Mouse (Mus musculus): ENCODE data around the gene Retn. TPM values are rescaled to one million over a fixed set of nuclear protein-coding genes. Genes with fewer than 3 reads are reported as not detected.
A peak's percentile ranks its signal among the peaks of the same experiment; 100 is the strongest.

Gene Retn
- polyA plus RNA-seq, 1 experiment from 2014 or later: not detected

DNA sequence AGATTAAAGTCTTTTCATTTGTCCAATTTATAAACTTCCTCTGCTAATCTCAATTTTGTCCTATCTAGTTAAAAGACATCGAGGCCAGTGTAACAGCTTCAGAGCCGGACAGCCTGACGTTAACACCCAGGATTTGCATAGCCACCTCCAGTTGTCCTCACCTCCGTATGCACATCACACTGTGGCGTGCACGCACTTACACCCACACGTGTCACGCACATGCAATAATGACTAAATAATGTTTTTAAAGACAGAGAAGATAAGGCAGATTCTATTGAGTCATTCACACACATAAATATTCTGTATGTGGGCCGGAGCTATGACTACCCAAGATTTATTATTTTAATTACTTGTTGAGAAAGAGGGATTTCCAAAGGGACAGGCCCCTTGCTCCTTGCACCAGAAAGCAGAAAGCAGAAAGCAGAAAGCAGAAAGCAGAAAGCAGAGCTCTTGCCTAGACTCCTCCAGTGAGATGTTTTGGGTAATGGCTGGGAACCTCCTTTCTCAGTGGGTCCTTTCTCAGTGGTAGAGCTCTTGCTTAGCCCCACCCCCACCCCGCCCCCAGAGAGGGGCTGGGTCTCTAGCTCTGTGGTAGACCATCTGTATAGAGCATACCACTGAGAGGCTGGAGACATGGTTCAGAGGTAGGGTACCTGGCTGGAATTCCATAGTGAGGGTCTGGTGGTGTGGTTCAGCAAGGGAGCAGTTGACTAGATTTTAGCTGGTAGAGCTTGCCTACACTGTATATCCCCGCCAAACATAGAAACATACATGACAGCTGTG, 653 bp upstream of the Retn start:
- Histone ChIP-seq H3K36me3 (ENCODE audit: insufficient read depth, low read length) (no peaks in the 10 kb centered on the region), H3K4me2 (replicated peaks; ENCODE audit: low read depth, low read length) (no peak overlapping the region), H3K9ac (replicated peaks; ENCODE audit: low read depth) (no peak overlapping the region), H3K4me1 (ENCODE audit: insufficient read depth, low read depth, low read length) (no peaks in the 10 kb centered on the region), H3K4me3 (ENCODE audit: low read depth, low read length) (no peak overlapping the region), H3K9me3 (ENCODE audit: low read length) (no peaks in the 10 kb centered on the region), H3K27me3 (replicated peaks; ENCODE audit: insufficient read depth, low read length) (no peaks in the 10 kb centered on the region), H3K27ac (ENCODE audit: low read length) (no peak overlapping the region)
- no peak for TF ChIP-seq EP300 (IDR thresholded peaks at IDR 0.05)
- TF ChIP-seq CTCF (IDR thresholded peaks at IDR 0.05): no peak
- no peak for DNase-seq (ENCODE audit: low spot score)
- no peak for ATAC-seq
- 68% methylated on average over 11 of the region's 11 CpGs for WGBS

DNA sequence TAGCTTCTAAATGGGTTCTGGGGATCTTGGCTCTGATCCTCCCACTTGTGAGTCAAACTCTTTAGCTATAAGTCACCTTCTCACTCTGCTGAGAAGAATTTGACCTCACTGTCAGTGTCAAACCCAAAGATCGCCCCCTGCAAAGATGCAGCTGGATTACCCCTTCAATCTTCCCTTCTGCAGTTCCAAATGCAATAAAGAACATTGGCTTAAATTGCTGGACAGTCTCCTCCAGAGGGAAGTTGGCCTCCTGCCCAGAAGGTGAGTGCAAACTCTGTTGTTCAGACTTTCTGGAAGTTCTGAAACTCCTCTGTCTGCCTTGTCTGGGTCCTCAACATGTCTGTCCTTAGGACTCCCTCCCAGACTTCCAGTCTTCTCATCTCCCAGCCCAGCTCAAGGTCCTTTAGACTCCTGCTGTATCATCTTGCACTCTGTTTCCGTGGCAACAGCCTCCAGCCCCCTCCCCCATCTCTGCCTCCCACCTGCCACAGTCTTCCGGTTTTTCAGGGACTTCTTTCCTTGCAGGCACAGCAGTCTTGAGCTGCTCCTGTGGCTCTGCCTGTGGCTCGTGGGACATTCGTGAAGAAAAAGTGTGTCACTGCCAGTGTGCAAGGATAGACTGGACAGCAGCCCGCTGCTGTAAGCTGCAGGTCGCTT, 1.3 kb downstream of the Retn start:
- no peaks in the 10 kb centered on the region for H3K9me3 ChIP-seq (ENCODE audit: low read length)
- 20% methylated on average over 7 of the region's 7 CpGs for WGBS

DNA sequence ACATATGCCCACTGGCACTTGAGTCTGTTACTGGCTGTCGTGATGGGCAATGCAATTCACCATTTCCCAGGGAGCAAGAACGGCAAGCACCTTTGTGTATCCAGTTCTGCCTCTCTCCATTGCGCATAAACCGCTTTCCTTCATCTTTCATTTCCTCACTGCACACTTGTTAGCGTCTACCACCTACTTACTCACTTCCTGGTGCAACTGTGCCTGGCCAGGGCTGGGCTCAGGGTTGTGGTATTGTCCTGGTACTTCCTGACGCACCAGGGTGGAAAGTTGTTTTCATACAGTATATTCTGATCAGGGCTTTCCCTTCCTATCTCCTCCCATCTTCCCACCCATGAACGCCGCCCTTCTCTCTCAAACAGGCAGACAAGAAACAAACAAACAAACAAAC, 5.3 kb downstream of the Retn start:
- Histone ChIP-seq H3K4me3 (ENCODE audit: low read depth, low read length) (no peak overlapping the region), H3K9ac (replicated peaks; ENCODE audit: low read depth) (no peak overlapping the region), H3K27me3 (replicated peaks; ENCODE audit: insufficient read depth, low read length) (no peaks in the 10 kb centered on the region), H3K27ac (ENCODE audit: low read length) (no peak overlapping the region), H3K9me3 (ENCODE audit: low read length) (no peaks in the 10 kb centered on the region), H3K4me2 (replicated peaks; ENCODE audit: low read depth, low read length) (no peak overlapping the region), H3K36me3 (ENCODE audit: insufficient read depth, low read length) (no peaks in the 10 kb centered on the region), H3K4me1 (ENCODE audit: insufficient read depth, low read depth, low read length) (no peaks in the 10 kb centered on the region)
- TF ChIP-seq EP300 (IDR thresholded peaks at IDR 0.05) (no peak), CTCF (IDR thresholded peaks at IDR 0.05) (no peak)
- no peak for DNase-seq (ENCODE audit: low spot score)
- no peak for ATAC-seq
- 56% methylated on average over 8 of the region's 8 CpGs for WGBS

More for the DNA sequence above, 1.3 kb downstream of the Retn start:
- Histone ChIP-seq H3K4me3 (ENCODE audit: low read depth, low read length) (no peak overlapping the region), H3K27me3 (replicated peaks; ENCODE audit: insufficient read depth, low read length) (no peaks in the 10 kb centered on the region), H3K9ac (replicated peaks; ENCODE audit: low read depth) (no peak overlapping the region), H3K27ac (ENCODE audit: low read length) (no peak overlapping the region), H3K36me3 (ENCODE audit: insufficient read depth, low read length) (no peaks in the 10 kb centered on the region), H3K4me2 (replicated peaks; ENCODE audit: low read depth, low read length) (no peak overlapping the region), H3K4me1 (ENCODE audit: insufficient read depth, low read depth, low read length) (no peaks in the 10 kb centered on the region)
- no peak for DNase-seq (ENCODE audit: low spot score)
- no peak for ATAC-seq
- TF ChIP-seq EP300 (IDR thresholded peaks at IDR 0.05) (no peak), CTCF (IDR thresholded peaks at IDR 0.05) (no peak)

DNA sequence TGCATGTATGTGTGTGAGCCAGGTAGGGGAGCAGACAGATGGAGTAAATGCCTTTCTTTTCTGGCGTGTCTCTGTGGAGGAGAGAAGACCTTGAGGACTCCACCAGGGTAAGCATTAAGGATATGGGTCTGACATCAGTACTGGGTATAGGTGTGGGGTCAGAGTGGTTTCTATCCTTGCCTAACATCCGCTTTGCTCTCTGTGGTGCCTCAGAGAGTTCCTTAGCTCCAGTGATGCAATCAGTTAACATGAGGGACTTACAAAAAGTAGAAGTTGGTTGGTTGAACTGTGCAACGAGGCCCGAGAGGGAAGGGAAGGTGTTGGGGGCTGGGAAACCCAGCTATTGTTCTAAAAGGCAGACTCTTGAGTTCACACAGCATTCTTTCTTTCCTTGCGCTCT, 8.8 kb downstream of the Retn start:
- Histone ChIP-seq H3K36me3 (ENCODE audit: insufficient read depth, low read length) (no peaks in the 10 kb centered on the region), H3K27me3 (replicated peaks; ENCODE audit: insufficient read depth, low read length) (no peaks in the 10 kb centered on the region), H3K9me3 (ENCODE audit: low read length) (no peaks in the 10 kb centered on the region), H3K27ac (ENCODE audit: low read length) (no peak overlapping the region), H3K4me2 (replicated peaks; ENCODE audit: low read depth, low read length) (no peak overlapping the region), H3K9ac (replicated peaks; ENCODE audit: low read depth) (no peak overlapping the region), H3K4me3 (ENCODE audit: low read depth, low read length) (no peak overlapping the region), H3K4me1 (ENCODE audit: insufficient read depth, low read depth, low read length) (no peaks in the 10 kb centered on the region)
- TF ChIP-seq EP300 (IDR thresholded peaks at IDR 0.05) (no peak), CTCF (IDR thresholded peaks at IDR 0.05) (no peak)
- peak; percentile 58 for ATAC-seq
- peak; percentile 56 for DNase-seq (ENCODE audit: low spot score)
- WGBS: 56% methylated on average over 5 of the region's 5 CpGs

DNA sequence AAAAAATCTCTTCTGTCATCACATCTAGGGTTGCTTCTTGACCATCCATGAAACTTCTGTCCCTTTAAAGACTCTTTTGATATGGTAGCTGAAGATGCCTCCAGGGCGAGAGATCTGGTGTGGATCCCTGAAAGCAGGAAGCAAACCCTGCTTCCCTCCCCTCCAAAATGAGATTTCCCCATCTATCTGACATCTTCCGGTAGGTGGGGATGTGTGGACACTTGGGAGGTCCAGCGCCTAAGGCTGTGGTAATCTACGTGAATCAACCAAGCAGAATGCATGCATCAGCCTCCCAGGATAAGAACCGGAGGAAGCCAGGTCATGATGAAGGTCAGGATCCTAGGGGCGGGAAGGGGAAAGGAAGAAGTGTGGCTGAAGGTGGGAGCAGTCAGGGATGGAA, 9.9 kb downstream of the Retn start, which contains the start of gene Mcemp1:
Gene Mcemp1, plus strand, starts transcription at position 248 of the 400 bp plus-strand sequence.
- Histone ChIP-seq H3K36me3 (ENCODE audit: insufficient read depth, low read length) (no peaks in the 10 kb centered on the region), H3K4me3 (ENCODE audit: low read depth, low read length) (no peak within 1 kb of the TSS; the same call in 1 of the 2 replicates), H3K4me1 (ENCODE audit: insufficient read depth, low read depth, low read length) (no peaks in the 10 kb centered on the region), H3K9ac (replicated peaks; ENCODE audit: low read depth) (no peak within 1 kb of the TSS), H3K27ac (ENCODE audit: low read length) (no peak within 1 kb of the TSS), H3K4me2 (replicated peaks; ENCODE audit: low read depth, low read length) (no peak within 1 kb of the TSS), H3K9me3 (ENCODE audit: low read length) (no peaks in the 10 kb centered on the region), H3K27me3 (replicated peaks; ENCODE audit: insufficient read depth, low read length) (no peaks in the 10 kb centered on the region)
- peak; percentile 37 for DNase-seq (ENCODE audit: low spot score)
- TF ChIP-seq EP300 (IDR thresholded peaks at IDR 0.05) (no peak), CTCF (IDR thresholded peaks at IDR 0.05) (no peak)
- 68% methylated on average over 6 of the region's 6 CpGs for WGBS
- no peak for ATAC-seq

DNA sequence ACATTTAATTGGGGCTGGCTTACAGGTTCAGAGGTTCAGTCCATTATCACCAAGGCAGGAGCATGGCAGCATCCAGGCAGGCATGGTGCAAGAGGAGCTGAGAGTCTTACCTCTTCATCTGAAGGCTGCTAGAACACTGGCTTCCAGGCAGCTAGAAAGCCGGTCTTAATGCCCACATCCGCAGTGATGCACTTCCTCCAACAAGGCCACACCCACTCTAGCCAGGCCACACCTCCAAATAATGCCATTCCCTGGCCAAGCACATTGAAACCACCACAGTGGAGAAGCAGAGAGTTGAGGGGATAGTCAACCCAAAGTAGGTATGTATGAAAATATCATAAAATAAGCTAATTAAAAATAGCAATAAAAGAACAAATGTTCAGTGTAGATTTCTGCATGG, 14.8 kb downstream of the Retn start:
- WGBS: 68% methylated on average over 2 of the region's 2 CpGs
- no peaks in the 10 kb centered on the region for H3K9me3 ChIP-seq (ENCODE audit: low read length)
- no peak overlapping the region for H3K9ac ChIP-seq (replicated peaks; ENCODE audit: low read depth)
- H3K4me2 ChIP-seq (replicated peaks; ENCODE audit: low read depth, low read length): no peak overlapping the region
- H3K4me1 ChIP-seq (ENCODE audit: insufficient read depth, low read depth, low read length): peaks cover 3% of the 10 kb centered on the region; the same call in 1 of the 2 replicates
- no peak for TF ChIP-seq CTCF (IDR thresholded peaks at IDR 0.05)
- no peak for TF ChIP-seq EP300 (IDR thresholded peaks at IDR 0.05)
- H3K27ac ChIP-seq (ENCODE audit: low read length): no peak overlapping the region
- no peak overlapping the region for H3K4me3 ChIP-seq (ENCODE audit: low read depth, low read length)
- ATAC-seq (no peak), DNase-seq (ENCODE audit: low spot score) (peak; percentile 32)
- no peaks in the 10 kb centered on the region for H3K36me3 ChIP-seq (ENCODE audit: insufficient read depth, low read length)
- H3K27me3 ChIP-seq (replicated peaks; ENCODE audit: insufficient read depth, low read length): no peaks in the 10 kb centered on the region

Data from lung, postnatal 0 days (tissue).